Mouse (Mus musculus): ENCODE measurements at regions not wholly inside any gene's neighbourhood (a gene's known extent, or its start where the extent isn't known, plus 50 kb on each side); places are given as distances from the start of the nearest gene placed in this dataset.

DNA sequence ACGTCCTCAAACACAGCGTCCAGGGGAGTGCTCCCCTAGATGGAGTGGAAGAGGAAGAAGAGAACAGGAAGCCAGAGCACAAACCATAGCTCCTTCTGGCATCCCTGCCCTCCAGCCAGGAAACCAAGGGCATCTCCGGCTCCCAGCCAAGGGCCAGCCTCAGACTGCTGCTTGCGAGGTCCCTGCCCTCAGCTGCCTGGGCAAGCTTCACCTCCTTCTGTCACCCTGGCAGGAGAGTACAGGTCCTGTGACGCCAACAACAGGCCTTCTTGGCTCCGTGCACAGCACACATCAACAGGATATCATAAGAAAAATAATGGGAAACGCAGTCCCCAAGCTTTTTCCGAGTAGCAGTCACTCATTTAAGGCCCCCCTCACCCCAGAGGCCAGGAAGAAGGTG, 212.9 kb upstream of the Mocs1 start:
- TF ChIP-seq CTCF (IDR thresholded peaks at IDR 0.05; ENCODE audit: low read depth, low read length) = no peak
- TF ChIP-seq POLR2A (IDR thresholded peaks at IDR 0.05; ENCODE audit: insufficient read depth, low read length) = no peak
- no peak for TF ChIP-seq EP300 (IDR thresholded peaks at IDR 0.05; ENCODE audit: insufficient read depth, low read depth, low read length)
